In genomic region chr13:40854451-40855058, GRCm38 (mm10) we compare ENCODE assay signal across 8 mouse cellular contexts. TPM values are rescaled to one million over a fixed set of nuclear protein-coding genes. Genes with fewer than 3 reads are reported as not detected.
DNase-seq lines count a peak whose midpoint lies in the region; ATAC-seq and TF ChIP-seq lines count a peak whose summit lies in the region.

No protein-coding gene starts in this region.

- H3K27ac ChIP-seq in gastrocnemius, adult 2 months = peak overlapping the region; percentile 90
- peak overlapping the region; percentile 84 to 96 for H3K27ac ChIP-seq in heart, embryonic 14.5 days (replicated peaks in 1 of 2; ENCODE audit: control insufficient read depth in 1 of 2, insufficient read depth in 1 of 2, low read depth in 2 of 2, low read length in 2 of 2)
- H3K27ac ChIP-seq in kidney, embryonic 16.5 days (ENCODE audit: low read length) = peak overlapping the region; percentile 59
- peak overlapping the region; percentile 39; the same call in 1 of the 2 replicates for H3K27ac ChIP-seq in stomach, embryonic 14.5 days (ENCODE audit: low read length)

- peak overlapping the region; percentile 71 for H3K4me3 ChIP-seq in gastrocnemius, adult 2 months
- H3K4me3 ChIP-seq in heart, embryonic 14.5 days (ENCODE audit: control insufficient read depth in 1 of 2, insufficient read depth in 1 of 2, low read depth in 1 of 2, low read length in 2 of 2) = peak overlapping the region; percentile 45 to 56
- peak overlapping the region; percentile 42 for H3K4me3 ChIP-seq in kidney, embryonic 16.5 days (ENCODE audit: low read length)
- peak overlapping the region; percentile 31 for H3K4me3 ChIP-seq in stomach, embryonic 14.5 days (ENCODE audit: low read depth, low read length)

- H3K27me3 ChIP-seq in heart, embryonic 14.5 days (ENCODE audit: control insufficient read depth, insufficient read depth, low read length) = no peaks in the 10 kb centered on the region
- no peaks in the 10 kb centered on the region for H3K27me3 ChIP-seq in kidney, embryonic 16.5 days (ENCODE audit: insufficient read depth, low read length)
- no peaks in the 10 kb centered on the region for H3K27me3 ChIP-seq in stomach, embryonic 14.5 days (ENCODE audit: control insufficient read depth, insufficient read depth, low read length)

- DNase-seq in gastrocnemius, adult 2 months = peak; percentile 55
- DNase-seq in gastrocnemius, postnatal 36 days = no peak
- peak; percentile 84 for DNase-seq in embryo, embryonic 11 days
- peak; percentile 54 for DNase-seq in lung, postnatal 36 days
- no peak for DNase-seq in layer of hippocampus, adult 8-10 months (ENCODE audit: low spot score in 2 of 2)

- peaks cover 5 to 7% of the 10 kb centered on the region in 2 experiments for H3K4me1 ChIP-seq in heart, embryonic 14.5 days (ENCODE audit: control insufficient read depth in 2 of 2, insufficient read depth in 2 of 2, low read length in 2 of 2)
- peaks cover 16% of the 10 kb centered on the region for H3K4me1 ChIP-seq in kidney, embryonic 16.5 days (ENCODE audit: insufficient read depth, low read length)
- H3K4me1 ChIP-seq in stomach, embryonic 14.5 days (ENCODE audit: control insufficient read depth, insufficient read depth, low read length) = no peaks in the 10 kb centered on the region

- ATAC-seq in heart, embryonic 14.5 days (ENCODE audit: insufficient number of reproducible peaks, insufficient read depth, low FRiP score, low read depth) = peak; percentile 90
- peak; percentile 92 for ATAC-seq in kidney, embryonic 16.5 days (ENCODE audit: low FRiP score, low TSS enrichment)
- peak; percentile 87 for ATAC-seq in stomach, embryonic 14.5 days (ENCODE audit: insufficient number of reproducible peaks, insufficient read depth, low FRiP score, low read depth)

- H3K36me3 ChIP-seq in heart, embryonic 14.5 days (ENCODE audit: control insufficient read depth, insufficient read depth, low read length) = no peaks in the 10 kb centered on the region
- no peaks in the 10 kb centered on the region for H3K36me3 ChIP-seq in kidney, embryonic 16.5 days (ENCODE audit: insufficient read depth, low read length)
- H3K36me3 ChIP-seq in stomach, embryonic 14.5 days (ENCODE audit: control insufficient read depth, insufficient read depth, low read length) = no peaks in the 10 kb centered on the region

- intact Hi-C loops in gastrocnemius, adult 2 months (cut with DNase I) = loop anchor here (5.0 kb wide), 1 partner anchor 33 kb away; no protein-coding TSS in a partner anchor
- intact Hi-C loops in gastrocnemius, postnatal 36 days (cut with DNase I) = no loop called here

- no peaks in the 10 kb centered on the region for H3K9me3 ChIP-seq in heart, embryonic 14.5 days (ENCODE audit: control insufficient read depth, low read length)
- H3K9me3 ChIP-seq in kidney, embryonic 16.5 days (ENCODE audit: low read length) = no peaks in the 10 kb centered on the region
- H3K9me3 ChIP-seq in stomach, embryonic 14.5 days (ENCODE audit: control insufficient read depth, low read depth, low read length) = no peaks in the 10 kb centered on the region

- peak overlapping the region; percentile 61 for H3K9ac ChIP-seq in heart, embryonic 14.5 days (ENCODE audit: low read length)
- peak overlapping the region; percentile 70 for H3K9ac ChIP-seq in kidney, embryonic 16.5 days (replicated peaks; ENCODE audit: low read length)
- H3K9ac ChIP-seq in stomach, embryonic 14.5 days (replicated peaks; ENCODE audit: low read depth, low read length) = 0 out of 2 replicates have a peak overlapping the region, but pooled peaks have one; percentile 30

- no peak for TF ChIP-seq CTCF in gastrocnemius, adult 2 months (IDR thresholded peaks at IDR 0.05)

- peak overlapping the region; percentile 64 for H3K4me2 ChIP-seq in heart, embryonic 14.5 days (ENCODE audit: low read length)
- peak overlapping the region; percentile 70 for H3K4me2 ChIP-seq in kidney, embryonic 16.5 days (replicated peaks; ENCODE audit: low read depth, low read length)
- peak overlapping the region; percentile 62 for H3K4me2 ChIP-seq in stomach, embryonic 14.5 days (replicated peaks; ENCODE audit: low read depth, low read length)

- WGBS in heart, embryonic 14.5 days = under 1% methylated on average over 13 of the region's 13 CpGs
- under 1% methylated on average over 13 of the region's 13 CpGs for whole genome bisulfite sequencing in kidney, embryonic 16.5 days
- under 1% methylated on average over 13 of the region's 13 CpGs for WGBS in stomach, embryonic 14.5 days

RNA-seq across cellular contexts. Expression of gene Gcnt2, which starts 5.0 kb away (rescaled TPM):
- total RNA-seq in gastrocnemius, adult 2 months (2021) = 1 to 10 TPM; 8.7 to 8.9 TPM
- 1 to 10 TPM; 6.4 to 6.5 TPM for total RNA-seq in gastrocnemius, postnatal 36 days (2021)
- polyA plus RNA-seq in heart, embryonic 14.5 days (2014; fragmentation: Nextera tagmentation; extraction: Ambion mirVana) = 4.6 and 4.8 TPM in 2 replicates
- polyA plus RNA-seq in kidney, embryonic 16.5 days (2015; fragmentation: Nextera tagmentation; extraction: Ambion mirVana) = 5.9 and 8.0 TPM in 2 replicates
- 8.3 and 8.4 TPM in 2 replicates for polyA plus RNA-seq in stomach, embryonic 14.5 days (2014; fragmentation: Nextera tagmentation; extraction: Ambion mirVana)
- 10 to 100 TPM; 14.9 to 21.2 (median 18.1) TPM for total RNA-seq in layer of hippocampus, adult 8-10 months (2022)

Comparison
In these comparisons a context has a peak if more than half of its experiments do, and no peak if none do; other contexts are left out.
1. DNase-seq: peak in gastrocnemius, adult 2 months (single experiment), embryo, embryonic 11 days (single experiment) and lung, postnatal 36 days (single experiment); none in gastrocnemius, postnatal 36 days (0 of 2) and layer of hippocampus, adult 8-10 months (0 of 2).
2. H3K27ac ChIP-seq: peak in every context shown above with its lines; median percentile 90 in gastrocnemius, adult 2 months; 90 in heart, embryonic 14.5 days; 59 in kidney, embryonic 16.5 days; 39 in stomach, embryonic 14.5 days.
3. Peak in every context shown above with its lines, with median percentiles within 50 percentile points of each other: H3K4me3 ChIP-seq, ATAC-seq, H3K4me2 ChIP-seq and H3K9ac ChIP-seq.